ENCODE assay signal across 8 mouse cellular contexts in genomic region chr19:37435041-37435852, GRCm38 (mm10). TPM values are rescaled to one million over a fixed set of nuclear protein-coding genes. Genes with fewer than 3 reads are reported as not detected.
DNase-seq lines count a peak whose midpoint lies in the region; ATAC-seq lines count a peak whose summit lies in the region.

No protein-coding gene starts in this region.

- peaks cover 20% of the 10 kb centered on the region for H3K79me2 ChIP-seq in macrophage (ENCODE audit: inconsistent target)

- H3K36me3 ChIP-seq in embryonic facial prominence, embryonic 13.5 days, result no peaks in the 10 kb centered on the region
- no peaks in the 10 kb centered on the region for H3K36me3 ChIP-seq in heart, embryonic 16.5 days (ENCODE audit: control insufficient read depth, insufficient read depth)
- peaks cover 14% of the 10 kb centered on the region; the same call in 1 of the 2 replicates for H3K36me3 ChIP-seq in macrophage (ENCODE audit: inconsistent target)

- peak overlapping the region; percentile 66 for H3K4me2 ChIP-seq in embryonic facial prominence, embryonic 13.5 days
- peak overlapping the region; percentile 74 for H3K4me2 ChIP-seq in heart, embryonic 16.5 days (ENCODE audit: low read depth, low read length)

- DNase-seq in right cerebral cortex, postnatal 4 days, result peak; percentile 14
- DNase-seq in right cerebral cortex, adult 2 months (ENCODE audit: low spot score in 2 of 2), result no peak
- DNase-seq in kidney, postnatal 10 days, result peak; percentile 72
- peak; percentile 64 to 66 for DNase-seq in spleen, adult 18-20 months
- DNase-seq in cerebellum, adult 11 months, result no peak

- ATAC-seq in embryonic facial prominence, embryonic 13.5 days (ENCODE audit: insufficient number of reproducible peaks, insufficient read depth, low FRiP score, low TSS enrichment, low read depth), result peak; percentile 32; the same call in 1 of the 2 replicates
- peak; percentile 71 for ATAC-seq in heart, embryonic 16.5 days (replicated peaks; ENCODE audit: extremely low read depth, insufficient read depth, low FRiP score)

- no peaks in the 10 kb centered on the region for H3K9me3 ChIP-seq in embryonic facial prominence, embryonic 13.5 days
- 0 out of 2 replicates have a peak, but pooled peaks cover 2% of the 10 kb centered on the region for H3K9me3 ChIP-seq in heart, embryonic 16.5 days (replicated peaks; ENCODE audit: control insufficient read depth, low read length)

- H3K27me3 ChIP-seq in embryonic facial prominence, embryonic 13.5 days, result peaks cover 96% of the 10 kb centered on the region
- H3K27me3 ChIP-seq in heart, embryonic 16.5 days (ENCODE audit: control insufficient read depth, insufficient read depth, low read length), result peaks cover 65% of the 10 kb centered on the region

- peak overlapping the region; percentile 63 for H3K9ac ChIP-seq in embryonic facial prominence, embryonic 13.5 days
- H3K9ac ChIP-seq in heart, embryonic 16.5 days (ENCODE audit: low read length), result peak overlapping the region; percentile 63

- H3K4me1 ChIP-seq in embryonic facial prominence, embryonic 13.5 days, result peaks cover 17% of the 10 kb centered on the region
- H3K4me1 ChIP-seq in heart, embryonic 16.5 days (ENCODE audit: control insufficient read depth, insufficient read depth, low read length), result 0 out of 2 replicates have a peak, but pooled peaks cover 3% of the 10 kb centered on the region

- H3K27ac ChIP-seq in embryonic facial prominence, embryonic 13.5 days, result 0 out of 2 replicates have a peak overlapping the region, but pooled peaks have one; percentile 11
- peak overlapping the region; percentile 85 for H3K27ac ChIP-seq in heart, embryonic 16.5 days (ENCODE audit: low read length)
- H3K27ac ChIP-seq in macrophage, result peak overlapping the region; percentile 99

- under 1% methylated on average over 73 of the region's 77 CpGs for WGBS in embryonic facial prominence, embryonic 13.5 days
- WGBS in heart, embryonic 16.5 days, result 1% methylated on average over 77 of the region's 77 CpGs
- under 1% methylated on average over 77 of the region's 77 CpGs for WGBS in macrophage (ENCODE audit: missing documents)

- peak overlapping the region; percentile 47 for H3K4me3 ChIP-seq in embryonic facial prominence, embryonic 13.5 days
- peak overlapping the region; percentile 57 for H3K4me3 ChIP-seq in heart, embryonic 16.5 days (ENCODE audit: low read length)
- peak overlapping the region; percentile 47 for H3K4me3 ChIP-seq in macrophage (ENCODE audit: inconsistent target)

RNA-seq across cellular contexts. Expression of gene Hhex, which starts 0.6 kb away (rescaled TPM):
- polyA plus RNA-seq in embryonic facial prominence, embryonic 13.5 days (2015; fragmentation: Nextera tagmentation; extraction: Ambion mirVana), result 8.0 and 9.1 TPM in 2 replicates
- 13.0 and 13.1 TPM in 2 replicates for polyA plus RNA-seq in heart, embryonic 16.5 days (2015; fragmentation: Nextera tagmentation; extraction: Ambion mirVana)
- 10 to 100 TPM in 14 of 26 experiments, 1 to 10 TPM in 12; 1.3 to 47.6 (median 10.9) TPM for total RNA-seq in macrophage (2018; cell fraction: chromatin; rRNA removed)
- 10 to 100 TPM in 21 of 26 experiments, 1 to 10 TPM in 5; 4.2 to 48.0 (median 31.1) TPM for total RNA-seq in macrophage (2018; cell fraction: cytosol; rRNA removed)
- 10 to 100 TPM in 14 of 26 experiments, 1 to 10 TPM in 12; 3.0 to 56.7 (median 11.9) TPM for total RNA-seq in macrophage (2018; cell fraction: nucleus; rRNA removed)
- 40.9 to 70.1 TPM (median 44.6 TPM) in 3 replicates for polyA plus RNA-seq in macrophage (2018)

RNA-seq across cellular contexts. Expression of gene Kif11, which starts 59.0 kb away (rescaled TPM):
- 61.9 and 62.6 TPM in 2 replicates for polyA plus RNA-seq in embryonic facial prominence, embryonic 13.5 days (2015; fragmentation: Nextera tagmentation; extraction: Ambion mirVana)
- 43.7 and 51.5 TPM in 2 replicates for polyA plus RNA-seq in heart, embryonic 16.5 days (2015; fragmentation: Nextera tagmentation; extraction: Ambion mirVana)
- total RNA-seq in macrophage (2018; cell fraction: chromatin; rRNA removed), result 10 to 100 TPM in 3 of 26 experiments, 1 to 10 TPM in 23; 1.2 to 23.1 (median 3.8) TPM
- 1 to 10 TPM in 24 of 26 experiments, under 1 TPM in 2; 0.80 to 5.9 (median 1.7) TPM for total RNA-seq in macrophage (2018; cell fraction: cytosol; rRNA removed)
- 10 to 100 TPM in 2 of 26 experiments, 1 to 10 TPM in 24; 1.3 to 19.6 (median 3.5) TPM for total RNA-seq in macrophage (2018; cell fraction: nucleus; rRNA removed)
- polyA plus RNA-seq in macrophage (2018), result 1.2 to 5.9 TPM (median 4.1 TPM) in 3 replicates

Comparison
In these comparisons a context has a peak if more than half of its experiments do, and no peak if none do; other contexts are left out.
1. DNase-seq: peak in right cerebral cortex, postnatal 4 days (single experiment), kidney, postnatal 10 days (single experiment) and spleen, adult 18-20 months (2 of 2); none in right cerebral cortex, adult 2 months (0 of 2) and cerebellum, adult 11 months (single experiment).
2. H3K27ac ChIP-seq: peak in every context shown above with its lines; median percentile 99 in macrophage; 85 in heart, embryonic 16.5 days; 11 in embryonic facial prominence, embryonic 13.5 days.
3. Peak in every context shown above with its lines, with median percentiles within 50 percentile points of each other: H3K4me3 ChIP-seq.